In genomic region chr7:6834950-6835349, GRCm38 (mm10) we compare ENCODE assay signal across 11 mouse cellular contexts.
DNase-seq lines count a peak whose midpoint lies in the region; ATAC-seq and TF ChIP-seq lines count a peak whose summit lies in the region.
"Had no signal": no experiment of that assay in that cellular context is flagged by ENCODE, and none has a peak within 500 bp of the region (broad histone marks: within the 10 kb centered on the region; RNA-seq: fewer than 3 reads in every experiment).

No protein-coding gene starts in this region.

- H3K36me3 ChIP-seq in lung, embryonic 16.5 days (ENCODE audit: control insufficient read depth, insufficient read depth, low read length), result no peaks in the 10 kb centered on the region
- H3K36me3 ChIP-seq in liver, postnatal 0 days (replicated peaks; ENCODE audit: insufficient read depth, low read length), result no peaks in the 10 kb centered on the region

- H3K4me2 ChIP-seq in lung, embryonic 16.5 days (ENCODE audit: low read depth, low read length), result no peak overlapping the region
- H3K4me2 ChIP-seq in liver, postnatal 0 days (ENCODE audit: low read depth, low read length), result no peak overlapping the region

- WGBS in lung, embryonic 16.5 days, result 39% methylated on average over 5 of the region's 5 CpGs
- WGBS in liver, postnatal 0 days (ENCODE audit: insufficient replicate concordance), result 51% methylated on average over 5 of the region's 5 CpGs
- 73% methylated on average over 5 of the region's 5 CpGs for WGBS in cerebellum, adult 2 months

- H3K27ac ChIP-seq in lung, embryonic 16.5 days (ENCODE audit: low read length), result peak overlapping the region; percentile 71
- H3K27ac ChIP-seq in liver, postnatal 0 days (ENCODE audit: low read depth), result no peak overlapping the region
- H3K27ac ChIP-seq in cerebellum, adult 2 months (ENCODE audit: insufficient read depth, low read length), result no peak overlapping the region
- H3K27ac ChIP-seq: macrophage had no signal

- H3K4me3 ChIP-seq in lung, embryonic 16.5 days (ENCODE audit: low read length), result no peak overlapping the region
- no peak overlapping the region for H3K4me3 ChIP-seq in liver, postnatal 0 days (ENCODE audit: low read depth, low read length)
- H3K4me3 ChIP-seq in cerebellum, adult 2 months (replicated peaks; ENCODE audit: insufficient read depth, low read depth, low read length), result no peak overlapping the region

- no peaks in the 10 kb centered on the region for H3K27me3 ChIP-seq in lung, embryonic 16.5 days (ENCODE audit: control insufficient read depth, insufficient read depth, low read depth, low read length)
- no peaks in the 10 kb centered on the region for H3K27me3 ChIP-seq in liver, postnatal 0 days (ENCODE audit: insufficient read depth, low read length)
- no peaks in the 10 kb centered on the region for H3K27me3 ChIP-seq in cerebellum, adult 2 months (ENCODE audit: control insufficient read depth, insufficient read depth, low read length)

- TF ChIP-seq CTCF in liver, postnatal 0 days (IDR thresholded peaks at IDR 0.05; ENCODE audit: low read depth), result no peak
- no peak for TF ChIP-seq CTCF in cerebellum, adult 2 months (IDR thresholded peaks at IDR 0.05; ENCODE audit: borderline replicate concordance, insufficient read depth, low read depth, low read length)

- ATAC-seq in lung, embryonic 16.5 days (ENCODE audit: low read depth), result peak; percentile 66
- peak; percentile 55; the same call in 1 of the 2 replicates for ATAC-seq in liver, postnatal 0 days
- ATAC-seq in activated CD4-positive, CD25-positive, alpha-beta regulatory T cell, adult 4 months, result no peak

- TF ChIP-seq EP300 in liver, postnatal 0 days (IDR thresholded peaks at IDR 0.05; ENCODE audit: low read depth), result no peak

- H3K9me3 ChIP-seq in lung, embryonic 16.5 days (ENCODE audit: control insufficient read depth, low read length), result no peaks in the 10 kb centered on the region
- H3K9me3 ChIP-seq in liver, postnatal 0 days (ENCODE audit: low read length), result no peaks in the 10 kb centered on the region

- no peak overlapping the region for H3K9ac ChIP-seq in lung, embryonic 16.5 days (ENCODE audit: low read length)
- no peak overlapping the region for H3K9ac ChIP-seq in liver, postnatal 0 days (replicated peaks)

- no peak for TF ChIP-seq POLR2A in cerebellum, adult 2 months (IDR thresholded peaks at IDR 0.05; ENCODE audit: borderline replicate concordance, insufficient read depth, low read length)

- DNase-seq in lung, postnatal 10 days, result no peak
- DNase-seq in forelimb bud, embryonic 11.5 days (ENCODE audit: low read depth, low spot score), result peak; percentile 71
- no peak for DNase-seq in liver, postnatal 0 days
- no peak for DNase-seq in cerebellum, adult 2 months
- DNase-seq in spleen, postnatal 36 days (ENCODE audit: low spot score in 2 of 2), result no peak
- DNase-seq: adrenal gland, postnatal 10 days; heart, adult 18-20 months; kidney, postnatal 25 days had no signal

- no peaks in the 10 kb centered on the region; the same call in 1 of the 2 replicates for H3K4me1 ChIP-seq in lung, embryonic 16.5 days (replicated peaks; ENCODE audit: control insufficient read depth, insufficient read depth, low read length)
- H3K4me1 ChIP-seq in liver, postnatal 0 days (ENCODE audit: insufficient read depth), result no peaks in the 10 kb centered on the region
- peaks cover 3% of the 10 kb centered on the region; the same call in 1 of the 2 replicates for H3K4me1 ChIP-seq in cerebellum, adult 2 months (ENCODE audit: control insufficient read depth, insufficient read depth, low read length)
